ENCODE assay signal across 17 mouse cellular contexts in the genomic region with DNA sequence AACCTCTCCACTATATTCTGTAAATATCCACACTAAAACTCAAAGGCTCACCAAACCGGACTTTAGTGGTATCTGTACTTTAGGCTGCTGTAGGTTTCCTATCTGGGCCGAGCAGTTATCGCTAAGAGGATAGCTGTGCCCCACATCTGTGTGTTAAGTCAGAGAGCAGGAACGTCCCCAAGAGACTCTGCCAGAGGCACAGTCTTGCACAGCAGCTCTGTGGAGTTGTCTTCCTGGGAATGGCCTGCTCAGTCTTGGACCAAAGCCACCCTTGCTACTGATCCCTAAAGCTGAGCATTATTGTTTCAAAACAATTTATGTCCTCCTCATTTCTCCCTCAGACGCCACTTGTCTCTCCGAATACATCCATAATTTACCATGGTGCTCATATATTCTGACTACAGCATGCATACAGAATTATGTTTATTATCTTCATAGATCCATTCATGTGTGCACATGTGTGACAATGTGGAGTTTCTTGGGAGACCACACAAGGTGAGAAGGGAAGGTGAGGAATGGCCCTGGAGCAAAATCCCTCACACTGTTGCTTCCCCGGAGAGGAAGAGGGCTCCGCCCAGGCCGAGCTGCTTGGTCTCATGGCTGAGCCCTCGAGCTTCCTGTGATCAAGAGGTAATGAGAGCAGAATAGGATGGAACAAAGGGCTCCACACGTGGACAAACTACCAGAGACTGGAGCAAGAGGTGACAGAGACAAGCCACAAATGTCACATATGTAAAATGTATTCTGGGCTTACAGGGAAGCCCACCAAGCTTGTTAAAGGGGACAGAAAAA.
"Had no signal": no experiment of that assay in that cellular context is flagged by ENCODE, and none has a peak within 500 bp of the region (broad histone marks: within the 10 kb centered on the region; RNA-seq: fewer than 3 reads in every experiment).

No protein-coding gene starts in this region.

- H3K9ac ChIP-seq: limb, embryonic 15.5 days; liver, embryonic 14.5 days; liver, postnatal 0 days; lung, embryonic 14.5 days; stomach, embryonic 15.5 days had no signal

- DNase-seq: kidney, adult 18-20 months; layer of hippocampus, adult 9-11 months; liver, postnatal 0 days; lung, embryonic 14.5 days; lung, postnatal 36 days; midbrain, embryonic 14.5 days; right cerebral cortex, postnatal 25 days; spleen, adult 18-20 months; thymus, postnatal 25 days had no signal

- H3K36me3 ChIP-seq: limb, embryonic 15.5 days; stomach, embryonic 15.5 days had no signal

- ATAC-seq: liver, postnatal 0 days; lung, postnatal 0 days had no signal

- H3K27me3 ChIP-seq: limb, embryonic 15.5 days; megakaryocyte, embryonic 14.5 days; stomach, embryonic 15.5 days had no signal

- H3K9me3 ChIP-seq: limb, embryonic 15.5 days; stomach, embryonic 15.5 days had no signal

- H3K4me2 ChIP-seq: limb, embryonic 15.5 days; liver, embryonic 11.5 days; lung, embryonic 14.5 days; midbrain, embryonic 11.5 days; stomach, embryonic 15.5 days had no signal

- H3K4me3 ChIP-seq: layer of hippocampus, adult 2 months; limb, embryonic 15.5 days; megakaryocyte, embryonic 14.5 days; stomach, embryonic 15.5 days had no signal

- H3K27ac ChIP-seq: layer of hippocampus, adult 2 months; limb, embryonic 15.5 days; liver, embryonic 14.5 days; stomach, embryonic 15.5 days had no signal

- H3K4me1 ChIP-seq: megakaryocyte, embryonic 14.5 days had no signal
